Mouse (Mus musculus): ENCODE data around the gene Tmeff1.

DNA sequence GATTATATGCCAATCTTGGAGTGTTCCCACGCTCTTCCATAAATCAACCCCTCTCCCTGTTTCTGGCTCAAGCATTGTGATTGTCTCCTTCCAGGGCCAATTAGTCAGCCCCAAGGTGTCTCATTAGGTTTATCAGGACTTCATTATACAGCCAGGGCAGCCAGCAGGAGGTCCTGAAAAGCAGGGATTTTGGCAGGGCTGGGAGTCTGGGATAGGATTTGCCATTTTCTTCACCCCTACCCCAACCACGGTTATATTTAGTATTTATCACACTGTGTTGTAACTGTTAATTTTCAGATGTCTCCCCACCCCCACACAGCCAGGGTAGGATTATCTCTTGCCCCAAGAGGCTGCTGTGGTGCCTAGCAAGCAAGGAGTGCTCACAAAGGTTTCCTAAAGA lies 3.8 kb upstream of the Tmeff1 start:
- no peak for TF ChIP-seq ZNF384 (IDR thresholded peaks at IDR 0.05; ENCODE audit: low read depth, low read length)
- no peak for TF ChIP-seq ZC3H11A (IDR thresholded peaks at IDR 0.05; ENCODE audit: borderline replicate concordance, low read depth, low read length)
- no peak for TF ChIP-seq CHD2 (IDR thresholded peaks at IDR 0.05; ENCODE audit: low read depth, low read length)
- TF ChIP-seq HCFC1 (IDR thresholded peaks at IDR 0.05; ENCODE audit: borderline replicate concordance, insufficient read depth, low read length), result no peak
